Mouse (Mus musculus) embryonic facial prominence, embryonic 15.5 days (tissue): ENCODE measurements at regions not wholly inside any gene's neighbourhood (a gene's known extent, or its start where the extent isn't known, plus 50 kb on each side); places are given as distances from the start of the nearest gene placed in this dataset.

Experiments
- ATAC-seq: fragments of 200-750 bp; cut with Nextera tagmentation; 2 replicates; pipeline ENCODE4 v1.8.0; 2017; ENCODE audit warnings: low read depth, moderate TSS enrichment; ENCODE audit not compliant: insufficient number of reproducible peaks, low FRiP score, low TSS enrichment
- H3K27ac ChIP-seq: fragments of 300-500 bp; sonication (generic); replicated peaks from 2 replicates; pipeline ENCODE4 v1.5.1; 2015; ENCODE audit warnings: mild to moderate bottlenecking, inconsistent platforms
- H3K27me3 ChIP-seq: fragments of 300-500 bp; sonication (generic); 2 replicates; pipeline ENCODE4 v1.6.1; 2015; ENCODE audit warnings: inconsistent platforms
- H3K36me3 ChIP-seq: fragments of 300-500 bp; sonication (generic); 2 replicates; pipeline ENCODE4 v1.6.1; 2015; ENCODE audit warnings: mild to moderate bottlenecking, inconsistent platforms
- H3K4me1 ChIP-seq: fragments of 300-500 bp; sonication (generic); 2 replicates; pipeline ENCODE4 v1.6.1; 2015; ENCODE audit warnings: inconsistent platforms
- H3K4me2 ChIP-seq: fragments of 300-500 bp; sonication (generic); replicated peaks from 2 replicates; pipeline ENCODE4 v1.6.1; 2015; ENCODE audit warnings: mild to moderate bottlenecking, inconsistent platforms
- H3K4me3 ChIP-seq: fragments of 300-500 bp; sonication (generic); replicated peaks from 2 replicates; pipeline ENCODE4 v1.5.1; 2015; ENCODE audit warnings: mild to moderate bottlenecking, inconsistent platforms
- H3K9ac ChIP-seq: fragments of 300-500 bp; sonication (generic); 2 replicates; pipeline ENCODE4 v1.6.1; 2015; ENCODE audit warnings: inconsistent platforms
- H3K9me3 ChIP-seq: fragments of 300-500 bp; sonication (generic); replicated peaks from 2 replicates; pipeline ENCODE4 v1.6.1; 2016; ENCODE audit warnings: inconsistent platforms
- WGBS: fragments of 180-500 bp; shearing (Covaris S2); methylation state at CpG from one replicate; pipeline ENCODE4 v1.1.7; 2015; 5-methylcytosine and 5-hydroxymethylcytosine counted together

DNA sequence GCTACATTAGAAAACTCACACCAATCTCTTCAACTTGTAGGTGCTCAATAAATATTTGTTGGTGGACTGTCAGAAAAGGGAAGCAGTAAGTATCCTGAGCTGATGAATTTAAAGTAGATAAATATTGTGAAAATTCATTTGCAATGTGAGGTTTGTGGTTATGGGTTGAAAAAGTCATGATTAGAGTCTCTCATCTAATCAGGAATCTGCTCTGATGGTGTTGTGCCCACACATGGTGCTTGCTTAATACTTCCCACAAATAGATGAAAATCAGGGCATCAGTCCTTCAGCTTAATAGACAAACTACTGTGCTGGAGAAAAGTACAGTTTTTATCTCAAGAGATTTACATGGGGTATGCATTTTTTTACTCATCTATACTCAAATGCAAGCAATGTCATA, 59.9 kb downstream of the S1pr1 start:
- Histone ChIP-seq H3K9me3 (no peaks in the 10 kb centered on the region), H3K4me2 (no peak overlapping the region), H3K9ac (no peak overlapping the region), H3K27me3 (no peaks in the 10 kb centered on the region), H3K4me3 (no peak overlapping the region), H3K4me1 (no peaks in the 10 kb centered on the region), H3K27ac (no peak overlapping the region), H3K36me3 (no peaks in the 10 kb centered on the region)
- ATAC-seq, result no peak

DNA sequence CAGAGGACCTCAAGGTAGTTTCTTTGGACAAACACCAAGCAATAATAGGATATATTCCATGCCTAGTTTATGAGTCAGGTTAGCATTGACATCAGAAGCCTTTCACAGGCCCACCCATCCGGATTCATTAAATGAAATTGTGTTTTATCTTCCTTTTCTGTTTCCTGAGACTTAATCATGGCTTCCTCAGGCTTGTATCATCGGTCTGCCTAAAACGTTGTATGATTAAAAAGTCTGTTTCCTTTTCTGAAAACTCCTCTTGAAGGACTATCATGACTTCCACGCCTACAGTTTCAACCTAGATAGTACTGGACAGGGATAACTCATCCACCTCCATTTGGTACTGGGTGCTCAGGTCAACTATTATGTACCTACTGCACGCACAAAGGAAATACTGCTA, 62.6 kb downstream of the S1pr1 start:
- Histone ChIP-seq H3K36me3 (no peaks in the 10 kb centered on the region), H3K27ac (no peak overlapping the region), H3K9me3 (no peaks in the 10 kb centered on the region), H3K4me2 (no peak overlapping the region), H3K4me1 (no peaks in the 10 kb centered on the region), H3K27me3 (no peaks in the 10 kb centered on the region), H3K9ac (no peak overlapping the region), H3K4me3 (no peak overlapping the region)
- ATAC-seq, result no peak
- WGBS, result 85% methylated on average over 5 of the region's 5 CpGs

DNA sequence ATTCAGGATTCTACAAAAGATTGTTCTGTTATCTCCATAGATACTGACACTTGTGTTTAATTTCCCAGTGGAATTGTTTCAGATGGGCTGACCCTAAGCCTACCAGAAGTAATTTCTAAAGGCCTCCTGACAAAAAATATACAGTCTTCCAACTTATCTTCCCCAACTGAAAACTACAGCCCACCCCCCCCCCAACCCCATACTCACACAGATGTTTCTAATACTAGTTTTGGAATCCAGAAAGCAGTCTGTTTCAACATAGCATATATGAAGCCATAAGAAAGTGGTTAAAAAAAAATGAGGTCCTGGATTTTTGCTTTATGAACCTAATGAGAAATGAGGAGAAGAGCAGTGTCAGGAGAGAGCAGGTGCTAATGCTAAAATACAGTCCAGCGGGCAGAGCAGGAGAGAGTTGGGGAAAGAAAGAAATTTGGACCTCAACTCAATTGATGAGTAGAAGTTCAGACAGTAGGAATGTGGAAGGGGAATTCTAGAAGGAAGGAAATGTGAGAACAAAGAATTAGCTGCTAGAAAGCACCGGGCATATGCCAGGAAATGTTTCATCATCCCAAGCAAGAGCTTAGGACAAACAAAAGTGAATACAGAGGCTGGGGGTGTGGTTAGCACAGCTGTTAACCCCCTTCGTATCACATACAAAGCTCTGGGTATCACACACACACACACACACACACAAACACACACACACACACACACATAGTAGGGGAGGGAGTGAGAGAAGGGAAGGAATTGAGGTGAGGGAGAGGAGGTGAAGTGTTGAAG, 65.3 kb downstream of the S1pr1 start:
- Histone ChIP-seq H3K4me2 (no peak overlapping the region), H3K9me3 (no peaks in the 10 kb centered on the region), H3K4me3 (no peak overlapping the region), H3K27ac (no peak overlapping the region), H3K9ac (no peak overlapping the region), H3K4me1 (no peaks in the 10 kb centered on the region), H3K27me3 (no peaks in the 10 kb centered on the region), H3K36me3 (no peaks in the 10 kb centered on the region)
- 20% methylated on average over 3 of the region's 3 CpGs for WGBS
- no peak for ATAC-seq

DNA sequence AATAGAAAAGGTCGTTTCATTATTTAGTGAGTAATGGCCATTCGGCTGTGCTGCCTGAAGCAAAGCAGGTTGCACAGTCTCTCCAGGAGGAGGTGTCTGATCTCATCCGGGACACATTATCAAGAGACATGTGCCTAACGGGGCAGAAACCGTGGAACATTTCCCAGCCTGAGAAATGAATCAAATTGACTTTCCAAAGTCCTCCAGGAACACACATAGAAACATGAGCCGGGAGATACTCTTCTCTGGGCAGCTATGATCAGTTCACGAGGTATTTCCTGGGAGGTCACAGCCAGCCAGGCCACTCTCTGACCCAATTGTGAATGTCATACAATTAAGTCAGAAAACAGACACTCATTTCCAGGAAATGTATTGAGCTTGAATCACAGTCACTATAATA, 67.9 kb downstream of the S1pr1 start:
- Histone ChIP-seq H3K4me3 (no peak overlapping the region), H3K27ac (no peak overlapping the region), H3K9ac (no peak overlapping the region), H3K4me2 (no peak overlapping the region), H3K27me3 (no peaks in the 10 kb centered on the region), H3K9me3 (no peaks in the 10 kb centered on the region), H3K4me1 (no peaks in the 10 kb centered on the region), H3K36me3 (no peaks in the 10 kb centered on the region)
- no peak for ATAC-seq
- 53% methylated on average over 7 of the region's 7 CpGs for WGBS

DNA sequence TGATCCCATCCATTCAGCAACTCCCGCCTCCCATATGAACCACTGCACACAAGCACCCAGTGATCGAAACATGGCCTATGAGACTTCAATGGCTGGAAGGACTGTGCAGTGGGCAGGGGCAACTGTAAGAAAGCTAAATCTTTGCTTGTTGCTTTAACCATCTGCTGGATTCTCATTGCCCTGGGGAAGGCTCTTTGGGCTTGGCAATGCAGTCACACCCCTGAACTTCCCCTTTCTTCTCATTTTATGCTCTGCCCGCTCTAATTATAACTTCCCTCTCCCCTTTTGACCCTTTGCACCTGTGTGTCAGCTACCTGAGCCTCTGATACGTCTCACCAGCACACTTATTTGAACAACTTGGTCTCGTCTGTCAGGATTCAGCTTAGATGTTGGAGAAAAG, 70.6 kb downstream of the S1pr1 start:
- no peak for ATAC-seq
- H3K9me3 ChIP-seq, result no peaks in the 10 kb centered on the region
- H3K27ac ChIP-seq, result no peak overlapping the region
- no peaks in the 10 kb centered on the region for H3K4me1 ChIP-seq
- 69% methylated on average over 5 of the region's 5 CpGs for WGBS
- H3K27me3 ChIP-seq, result no peaks in the 10 kb centered on the region
- no peak overlapping the region for H3K4me3 ChIP-seq
- no peak overlapping the region for H3K4me2 ChIP-seq
- no peaks in the 10 kb centered on the region for H3K36me3 ChIP-seq
- H3K9ac ChIP-seq, result no peak overlapping the region

DNA sequence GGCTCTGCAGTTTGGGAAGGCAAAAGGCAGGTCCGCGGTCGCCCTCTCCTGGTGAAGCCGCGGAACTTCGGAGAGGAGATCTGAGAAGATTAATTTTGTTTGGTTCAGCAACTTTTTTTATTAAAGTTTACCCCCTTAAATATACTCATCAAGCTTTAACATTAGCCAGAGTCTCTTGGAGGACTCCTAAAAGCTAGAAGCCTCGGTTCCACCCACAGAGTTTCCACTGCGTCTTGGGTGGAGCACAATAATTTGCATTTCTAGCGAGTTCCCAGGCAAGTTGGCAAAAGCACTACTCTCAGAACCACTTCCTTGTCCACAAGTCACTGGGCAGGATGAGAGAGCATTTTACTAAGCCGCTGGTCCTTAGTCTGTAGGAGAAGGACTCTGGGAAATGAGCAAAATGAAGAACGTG, 72.0 kb downstream of the S1pr1 start:
- no peak overlapping the region for H3K9ac ChIP-seq
- no peaks in the 10 kb centered on the region for H3K4me1 ChIP-seq
- H3K4me3 ChIP-seq, result peak overlapping the region; percentile 47
- WGBS, result 5% methylated on average over 11 of the region's 11 CpGs
- H3K36me3 ChIP-seq, result no peaks in the 10 kb centered on the region
- H3K27me3 ChIP-seq, result no peaks in the 10 kb centered on the region
- ATAC-seq, result 0 out of 2 replicates have a peak, but pooled peaks have one; percentile 29
- no peaks in the 10 kb centered on the region for H3K9me3 ChIP-seq
- peak overlapping the region; percentile 58 for H3K4me2 ChIP-seq
- 0 out of 2 replicates have a peak overlapping the region, but pooled peaks have one; percentile 65 for H3K27ac ChIP-seq

DNA sequence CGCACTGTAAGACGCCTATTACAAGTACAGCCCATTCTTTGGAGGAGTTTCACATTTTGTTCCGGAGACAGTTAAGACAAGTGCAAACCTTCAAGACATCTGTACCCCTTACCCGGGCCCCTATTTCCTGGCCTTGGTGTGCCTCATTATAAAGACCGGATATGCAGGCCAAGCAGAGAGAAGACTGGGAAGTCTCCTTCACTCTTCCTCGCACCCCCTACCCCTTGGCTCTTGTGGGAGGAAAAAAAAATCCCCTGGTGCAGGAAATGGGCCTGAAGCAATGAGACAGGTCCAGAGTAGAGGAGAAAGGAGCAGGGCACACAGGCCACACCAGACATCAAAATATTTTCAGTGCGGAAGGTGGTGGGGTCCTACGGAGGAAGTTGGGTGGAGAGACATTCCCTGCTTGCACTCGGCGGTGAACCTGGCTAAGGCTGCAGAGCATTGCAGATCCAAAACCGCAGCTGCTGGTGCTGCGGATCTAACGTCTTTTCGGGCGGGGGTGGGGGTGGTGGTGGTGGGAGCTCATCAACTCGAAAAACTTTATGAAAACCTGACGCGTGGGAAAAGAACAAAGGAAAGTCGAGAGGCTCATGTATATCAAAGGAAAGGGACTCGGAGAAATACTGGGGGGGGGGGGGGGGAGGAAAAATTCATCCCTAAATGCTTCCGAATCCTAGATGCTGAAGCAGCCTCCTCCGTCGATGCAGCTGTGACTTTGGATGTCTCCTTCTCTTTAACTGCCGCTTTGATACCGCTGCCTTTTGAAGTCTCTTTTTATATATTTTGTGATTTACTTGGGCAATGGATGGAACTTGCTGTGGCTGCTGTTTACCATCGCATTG, 72.6 kb downstream of the S1pr1 start:
- Histone ChIP-seq H3K27me3 (no peaks in the 10 kb centered on the region), H3K4me2 (peak overlapping the region; percentile 58), H3K27ac (peak overlapping the region; percentile 65; the same call in 1 of the 2 replicates), H3K4me3 (peak overlapping the region; percentile 47), H3K4me1 (no peaks in the 10 kb centered on the region), H3K9ac (0 out of 2 replicates have a peak overlapping the region, but pooled peaks have one; percentile 23), H3K9me3 (no peaks in the 10 kb centered on the region), H3K36me3 (no peaks in the 10 kb centered on the region)
- 0 out of 2 replicates have a peak, but pooled peaks have one; percentile 66 for ATAC-seq
- 2% methylated on average over 26 of the region's 26 CpGs for WGBS

DNA sequence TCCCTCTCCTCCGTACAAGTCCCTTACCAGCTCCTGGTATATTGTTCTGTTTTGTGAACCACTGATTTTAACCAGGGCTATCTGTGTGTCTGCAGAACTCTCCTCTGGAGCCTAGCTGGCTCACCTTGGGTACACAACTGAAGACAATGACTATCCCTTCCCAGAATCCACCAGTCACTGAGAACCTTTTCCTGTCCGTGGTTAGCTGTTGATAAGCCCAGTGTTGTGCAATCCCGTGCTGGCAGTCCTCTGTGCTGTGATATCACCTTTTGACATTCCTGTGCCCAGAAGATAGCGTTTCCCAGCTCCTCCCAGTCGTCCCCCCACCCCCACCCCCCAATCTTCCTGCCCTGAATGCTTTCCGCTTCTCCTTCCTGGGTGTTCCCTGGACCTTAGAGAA, 73.5 kb downstream of the S1pr1 start:
- no peak for ATAC-seq
- no peak overlapping the region for H3K4me2 ChIP-seq

DNA sequence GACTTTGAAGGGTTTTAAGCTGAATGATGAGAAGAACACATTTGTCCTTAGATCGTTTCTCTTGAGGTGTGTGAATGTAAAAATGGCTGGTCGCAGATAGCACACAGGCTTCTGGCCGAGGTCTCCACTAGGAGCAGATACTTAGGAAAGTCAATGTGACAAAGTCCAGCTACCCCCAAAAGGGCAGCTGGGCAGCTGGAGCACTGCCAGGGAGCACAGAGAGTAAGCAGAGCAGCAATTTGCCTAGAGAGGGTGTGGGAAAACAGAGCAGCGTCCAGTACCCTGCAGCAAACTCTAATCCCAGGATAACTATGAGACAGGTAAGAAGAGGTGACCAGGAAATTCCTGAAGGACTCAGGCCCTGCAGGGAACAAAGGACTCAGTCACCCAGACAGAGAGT, 79.4 kb downstream of the S1pr1 start:
- Histone ChIP-seq H3K4me1 (no peaks in the 10 kb centered on the region), H3K4me3 (no peak overlapping the region), H3K36me3 (no peaks in the 10 kb centered on the region), H3K4me2 (no peak overlapping the region), H3K9me3 (no peaks in the 10 kb centered on the region), H3K27me3 (no peaks in the 10 kb centered on the region), H3K9ac (no peak overlapping the region), H3K27ac (no peak overlapping the region)
- WGBS, result 82% methylated on average over 4 of the region's 4 CpGs
- ATAC-seq, result no peak

More for the DNA sequence above, 73.5 kb downstream of the S1pr1 start:
- Histone ChIP-seq H3K4me3 (no peak overlapping the region), H3K4me1 (no peaks in the 10 kb centered on the region), H3K27ac (no peak overlapping the region), H3K27me3 (no peaks in the 10 kb centered on the region), H3K9ac (no peak overlapping the region), H3K36me3 (no peaks in the 10 kb centered on the region), H3K9me3 (no peaks in the 10 kb centered on the region)
- 42% methylated on average over 6 of the region's 6 CpGs for WGBS

DNA sequence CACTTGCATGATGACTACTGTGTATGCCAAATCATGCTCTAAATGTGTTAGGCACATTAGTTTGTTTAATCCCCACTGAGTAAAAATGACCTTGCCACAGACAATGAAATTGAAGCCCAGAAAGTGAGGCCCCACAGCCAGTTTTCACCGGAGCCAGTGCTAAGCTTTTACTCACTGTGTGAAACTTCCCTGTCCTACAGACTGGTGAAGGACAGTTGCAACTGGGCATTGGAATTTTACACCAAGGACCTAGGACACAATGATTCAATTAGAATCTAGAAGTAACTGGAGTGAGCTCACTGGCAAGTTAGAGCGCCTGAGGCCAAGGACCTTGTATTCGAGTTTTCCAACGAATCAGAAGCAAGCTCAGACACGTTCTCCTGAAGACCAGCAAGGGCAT, 79.8 kb downstream of the S1pr1 start:
- Histone ChIP-seq H3K9me3 (no peaks in the 10 kb centered on the region), H3K4me1 (no peaks in the 10 kb centered on the region), H3K9ac (no peak overlapping the region), H3K36me3 (no peaks in the 10 kb centered on the region), H3K4me2 (no peak overlapping the region), H3K4me3 (no peak overlapping the region), H3K27ac (no peak overlapping the region), H3K27me3 (no peaks in the 10 kb centered on the region)
- WGBS, result 81% methylated on average over 5 of the region's 5 CpGs
- no peak for ATAC-seq

DNA sequence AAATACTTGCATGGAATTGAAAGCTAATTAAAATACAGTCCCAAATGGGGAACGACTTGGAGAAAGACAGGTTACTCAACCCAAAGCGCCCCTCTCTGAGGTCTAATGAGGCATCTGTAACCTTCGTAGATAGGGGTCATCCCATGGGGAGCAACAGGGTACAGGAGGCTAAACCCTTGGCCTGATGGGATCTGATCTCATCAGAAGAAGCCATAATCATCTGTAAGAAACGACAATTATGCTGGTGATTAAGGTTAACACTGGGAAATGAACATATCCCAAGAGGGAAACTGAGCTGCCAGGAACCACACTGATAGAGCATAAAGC, 82.5 kb downstream of the S1pr1 start:
- Histone ChIP-seq H3K27ac (no peak overlapping the region), H3K4me1 (no peaks in the 10 kb centered on the region), H3K9me3 (no peaks in the 10 kb centered on the region), H3K27me3 (no peaks in the 10 kb centered on the region), H3K36me3 (no peaks in the 10 kb centered on the region), H3K4me2 (no peak overlapping the region), H3K4me3 (no peak overlapping the region), H3K9ac (no peak overlapping the region)
- ATAC-seq, result no peak
- WGBS, result 59% methylated on average over 4 of the region's 4 CpGs
